Mouse (Mus musculus): Measurements from ENCODE around the gene Kcnn1.
A peak's percentile ranks its signal among the peaks of the same experiment; 100 is the strongest.

The Kcnn1 gene

GRCm38 (mm10) chr8:70866001-70866520, 3.0 kb upstream of the Kcnn1 start:
- DNase-seq = peak in 1 of 2 experiments; percentile 28

GRCm38 (mm10) chr8:70865350-70866000, 2.4 kb upstream of the Kcnn1 start:
- peak; percentile 97 to 99 for DNase-seq

GRCm38 (mm10) chr8:70864712-70865221, 1.7 kb upstream of the Kcnn1 start:
- DNase-seq = peak in 1 of 2 experiments; percentile 58

- peak in 1 of 2 experiments; percentile 48 for DNase-seq
Measured at GRCm38 (mm10) chr8:70863956-70864711, 1.1 kb upstream of the Kcnn1 start.

GRCm38 (mm10) chr8:70857516-70857915, 5.5 kb downstream of the Kcnn1 start:
- DNase-seq = no peak

GRCm38 (mm10) chr8:70856541-70857197, 6.4 kb downstream of the Kcnn1 start:
- peak; percentile 84 to 88 for DNase-seq

GRCm38 (mm10) chr8:70856028-70856427, 7.0 kb downstream of the Kcnn1 start:
- DNase-seq = no peak

- DNase-seq = no peak
Measured at GRCm38 (mm10) chr8:70853863-70854262, 9.2 kb downstream of the Kcnn1 start.

GRCm38 (mm10) chr8:70852595-70853231, 10.3 kb downstream of the Kcnn1 start:
- DNase-seq = no peak

- no peak for DNase-seq
Measured at GRCm38 (mm10) chr8:70851837-70852236, 11.2 kb downstream of the Kcnn1 start.

- no peak for DNase-seq
Measured at GRCm38 (mm10) chr8:70850947-70851346, 12.1 kb downstream of the Kcnn1 start.

- no peak for DNase-seq
Measured at GRCm38 (mm10) chr8:70850132-70850845, 12.8 kb downstream of the Kcnn1 start.

GRCm38 (mm10) chr8:70849333-70849990, 13.6 kb downstream of the Kcnn1 start:
- DNase-seq = no peak

- DNase-seq = no peak
Measured at GRCm38 (mm10) chr8:70846371-70847154, 16.5 kb downstream of the Kcnn1 start.

GRCm38 (mm10) chr8:70845108-70845507, 17.9 kb downstream of the Kcnn1 start:
- DNase-seq = no peak

- DNase-seq = peak; percentile 85 to 90
Measured at GRCm38 (mm10) chr8:70844523-70844922, 18.5 kb downstream of the Kcnn1 start.

GRCm38 (mm10) chr8:70843941-70844340, 19.1 kb downstream of the Kcnn1 start:
- no peak for DNase-seq

- no peak for DNase-seq
Measured at GRCm38 (mm10) chr8:70843214-70843773, 19.8 kb downstream of the Kcnn1 start.

- no peak for DNase-seq
Measured at GRCm38 (mm10) chr8:70842484-70842883, 20.6 kb downstream of the Kcnn1 start.
